Mouse (Mus musculus): ENCODE measurements at regions not wholly inside any gene's neighbourhood (a gene's known extent, or its start where the extent isn't known, plus 50 kb on each side); places are given as distances from the start of the nearest gene placed in this dataset.

- ATAC-seq = no peak
- ChIA-PET POLR2A (no interaction called here), CTCF (no interaction called here)
- in situ Hi-C loops (cut with MboI; ENCODE audit: low pct_unique_long_range_greater_than_20kb) = no loop called here
- peaks cover 6% of the 10 kb centered on the region for H3K27me3 ChIP-seq
- DNase-seq (ENCODE audit: low read depth, low spot score) = no peak
- no peak for TF ChIP-seq CTCF (IDR thresholded peaks at IDR 0.05)
Observed at GRCm38 (mm10) chrX:146428506-146428905, 533.8 kb upstream of the Htr2c start.

- TF ChIP-seq CTCF (IDR thresholded peaks at IDR 0.05) = no peak
- DNase-seq (ENCODE audit: low read depth, low spot score) = no peak
- in situ Hi-C loops (cut with MboI; ENCODE audit: low pct_unique_long_range_greater_than_20kb) = no loop called here
- ATAC-seq = no peak
- no peaks in the 10 kb centered on the region for H3K27me3 ChIP-seq
- POLR2A ChIA-PET = no interaction called here
- CTCF ChIA-PET = no interaction called here
Observed at GRCm38 (mm10) chrX:146459891-146460290, 502.4 kb upstream of the Htr2c start.

GRCm38 (mm10) chrX:146477581-146477980 is 484.7 kb upstream of the Htr2c start:
- no peak for ATAC-seq
- ChIA-PET CTCF (no interaction called here), POLR2A (no interaction called here)
- TF ChIP-seq CTCF (IDR thresholded peaks at IDR 0.05) = no peak
- no peak for DNase-seq (ENCODE audit: low read depth, low spot score)
- in situ Hi-C loops (cut with MboI; ENCODE audit: low pct_unique_long_range_greater_than_20kb) = no loop called here
- no peaks in the 10 kb centered on the region for H3K27me3 ChIP-seq

- ATAC-seq (no peak), DNase-seq (ENCODE audit: low read depth, low spot score) (no peak)
- H3K27me3 ChIP-seq = peaks cover 6% of the 10 kb centered on the region
- TF ChIP-seq CTCF (IDR thresholded peaks at IDR 0.05) = no peak
- POLR2A ChIA-PET = no interaction called here
- CTCF ChIA-PET = no interaction called here
- in situ Hi-C loops (cut with MboI; ENCODE audit: low pct_unique_long_range_greater_than_20kb) = no loop called here
Observed at GRCm38 (mm10) chrX:146512492-146512891, 449.8 kb upstream of the Htr2c start.

- CTCF ChIA-PET = no interaction called here
- POLR2A ChIA-PET = no interaction called here
Observed at GRCm38 (mm10) chrX:146513261-146513660, 449.1 kb upstream of the Htr2c start.

GRCm38 (mm10) chrX:146528775-146529174 is 433.5 kb upstream of the Htr2c start:
- DNase-seq (ENCODE audit: low read depth, low spot score) (no peak), ATAC-seq (no peak)
- H3K27me3 ChIP-seq = peaks cover 21% of the 10 kb centered on the region
- CTCF ChIA-PET = no interaction called here
- in situ Hi-C loops (cut with MboI; ENCODE audit: low pct_unique_long_range_greater_than_20kb) = no loop called here
- no peak for TF ChIP-seq CTCF (IDR thresholded peaks at IDR 0.05)
- POLR2A ChIA-PET = no interaction called here

More at GRCm38 (mm10) chrX:146513261-146513660, 449.1 kb upstream of the Htr2c start:
- no peak for TF ChIP-seq CTCF (IDR thresholded peaks at IDR 0.05)
- ATAC-seq (no peak), DNase-seq (ENCODE audit: low read depth, low spot score) (no peak)
- H3K27me3 ChIP-seq = peaks cover 6% of the 10 kb centered on the region
- in situ Hi-C loops (cut with MboI; ENCODE audit: low pct_unique_long_range_greater_than_20kb) = no loop called here

GRCm38 (mm10) chrX:146537811-146538210 is 424.5 kb upstream of the Htr2c start:
- TF ChIP-seq CTCF (IDR thresholded peaks at IDR 0.05) = no peak
- DNase-seq (ENCODE audit: low read depth, low spot score) (no peak), ATAC-seq (no peak)
- POLR2A ChIA-PET = no interaction called here
- peaks cover 3% of the 10 kb centered on the region for H3K27me3 ChIP-seq
- CTCF ChIA-PET = no interaction called here
- in situ Hi-C loops (cut with MboI; ENCODE audit: low pct_unique_long_range_greater_than_20kb) = no loop called here

GRCm38 (mm10) chrX:146558606-146559005 is 403.7 kb upstream of the Htr2c start:
- in situ Hi-C loops (cut with MboI; ENCODE audit: low pct_unique_long_range_greater_than_20kb) = loop anchor here (10.0 kb wide), 1 partner anchor 56 kb away; no protein-coding TSS in a partner anchor
- ATAC-seq (no peak), DNase-seq (ENCODE audit: low read depth, low spot score) (no peak)
- ChIA-PET POLR2A (no interaction called here), CTCF (no interaction called here)
- peaks cover 42% of the 10 kb centered on the region for H3K27me3 ChIP-seq
- no peak for TF ChIP-seq CTCF (IDR thresholded peaks at IDR 0.05)
